Mouse (Mus musculus) intestine, postnatal 0 days (tissue): ENCODE measurements around the gene Mb. TPM values are rescaled to one million over a fixed set of nuclear protein-coding genes. Genes with fewer than 3 reads are reported as not detected.

Source experiments
- ATAC-seq: fragments of 200-750 bp; cut with Nextera tagmentation; 2 replicates; pipeline ENCODE4 v1.8.0; 2017; ENCODE audit warnings: mild to moderate bottlenecking, moderate TSS enrichment, moderate library complexity
- H3K27ac ChIP-seq: fragments of 300-500 bp; sonication (generic); 2 replicates; pipeline ENCODE4 v1.5.1; 2014; ENCODE audit warnings: mild to moderate bottlenecking, low read depth, low read length, moderate library complexity
- H3K27me3 ChIP-seq: fragments of 300-500 bp; sonication (generic); replicated peaks from 2 replicates; pipeline ENCODE4 v1.6.1; 2014; ENCODE audit warnings: low read length, mixed read lengths; ENCODE audit not compliant: control insufficient read depth, insufficient read depth
- H3K36me3 ChIP-seq: fragments of 300-500 bp; sonication (generic); 2 replicates; pipeline ENCODE4 v1.6.1; 2014; ENCODE audit warnings: mild to moderate bottlenecking, moderate library complexity; ENCODE audit not compliant: control insufficient read depth, insufficient read depth
- H3K4me1 ChIP-seq: fragments of 300-500 bp; sonication (generic); replicated peaks from 2 replicates; pipeline ENCODE4 v1.6.1; 2014; ENCODE audit warnings: antibody characterized with exemption, low read length, mixed read lengths; ENCODE audit not compliant: control insufficient read depth, insufficient read depth
- H3K4me2 ChIP-seq: fragments of 300-500 bp; sonication (generic); replicated peaks from 2 replicates; pipeline ENCODE4 v1.6.1; 2014; ENCODE audit warnings: low read depth, mild to moderate bottlenecking, moderate library complexity
- H3K4me3 ChIP-seq: fragments of 300-500 bp; sonication (generic); 2 replicates; pipeline ENCODE4 v1.5.1; 2014; ENCODE audit warnings: low read depth, low read length
- H3K9ac ChIP-seq: fragments of 300-500 bp; sonication (generic); 2 replicates; pipeline ENCODE4 v1.6.1; 2014; ENCODE audit warnings: mild to moderate bottlenecking, low read depth, low read length
- H3K9me3 ChIP-seq: fragments of 300-500 bp; sonication (generic); 2 replicates; pipeline ENCODE4 v1.6.1; 2016; ENCODE audit warnings: mixed run types; ENCODE audit not compliant: control insufficient read depth
- CTCF ChIP-seq: sonication (generic); IDR thresholded peaks from 2 replicates; pipeline ENCODE4 v1.5.1; 2016; ENCODE audit warnings: low read depth, mild to moderate bottlenecking, control low read depth, antibody characterized with exemption, moderate library complexity
- WGBS: fragments of 180-500 bp; shearing (Covaris S2); extraction: QIAGEN DNeasy Blood & Tissue Kit; methylation state at CpG from one replicate; pipeline ENCODE4 v1.1.7; 2014; 5-methylcytosine and 5-hydroxymethylcytosine counted together
- polyA plus RNA-seq: library from polyadenylated mRNA; unstranded; fragments of >200 nt; fragmentation: Nextera tagmentation; extraction: Ambion mirVana; gene quantifications from 2 replicates; pipeline ENCODE4 v1.2.1, GENCODE M21; 2015

Gene Mb
- polyA plus RNA-seq, 1 experiment from 2014 or later = 0.16 TPM

GRCm38 (mm10) chr15:77058566-77058965, 8.1 kb upstream of the Mb start:
- no peaks in the 10 kb centered on the region for H3K36me3 ChIP-seq
- peaks cover 9% of the 10 kb centered on the region; the same call in 1 of the 2 replicates for H3K4me1 ChIP-seq
- no peaks in the 10 kb centered on the region for H3K27me3 ChIP-seq
- no peak overlapping the region for H3K4me2 ChIP-seq
- ATAC-seq = 0 out of 2 replicates have a peak, but pooled peaks have one; percentile 25
- no peak overlapping the region for H3K4me3 ChIP-seq
- TF ChIP-seq CTCF = no peak
- H3K9me3 ChIP-seq = no peaks in the 10 kb centered on the region
- no peak overlapping the region for H3K9ac ChIP-seq
- peak overlapping the region; percentile 74 for H3K27ac ChIP-seq

GRCm38 (mm10) chr15:77056791-77057051, 6.3 kb upstream of the Mb start:
- peak overlapping the region; percentile 74; the same call in 1 of the 2 replicates for H3K27ac ChIP-seq
- H3K9ac ChIP-seq = 0 out of 2 replicates have a peak overlapping the region, but pooled peaks have one; percentile 7
- TF ChIP-seq CTCF = no peak
- H3K4me2 ChIP-seq = no peak overlapping the region
- no peak for ATAC-seq
- H3K4me3 ChIP-seq = no peak overlapping the region
- H3K36me3 ChIP-seq = no peaks in the 10 kb centered on the region
- H3K4me1 ChIP-seq = peaks cover 9% of the 10 kb centered on the region; the same call in 1 of the 2 replicates
- no peaks in the 10 kb centered on the region for H3K27me3 ChIP-seq
- H3K9me3 ChIP-seq = no peaks in the 10 kb centered on the region
- 42% methylated on average over 3 of the region's 3 CpGs for WGBS

- WGBS = 36% methylated on average over 6 of the region's 6 CpGs
- peaks cover 9% of the 10 kb centered on the region; the same call in 1 of the 2 replicates for H3K4me1 ChIP-seq
Measured at GRCm38 (mm10) chr15:77056001-77056790, 5.7 kb upstream of the Mb start.

GRCm38 (mm10) chr15:77054611-77055175, 4.2 kb upstream of the Mb start:
- no peak overlapping the region for H3K4me2 ChIP-seq
- WGBS = 53% methylated on average over 5 of the region's 5 CpGs
- peak overlapping the region; percentile 68 for H3K27ac ChIP-seq
- no peaks in the 10 kb centered on the region for H3K36me3 ChIP-seq
- H3K9me3 ChIP-seq = no peaks in the 10 kb centered on the region
- peaks cover 9% of the 10 kb centered on the region; the same call in 1 of the 2 replicates for H3K4me1 ChIP-seq
- H3K27me3 ChIP-seq = no peaks in the 10 kb centered on the region
- ATAC-seq = peak; percentile 59; the same call in 1 of the 2 replicates
- H3K9ac ChIP-seq = no peak overlapping the region
- no peak for TF ChIP-seq CTCF
- H3K4me3 ChIP-seq = no peak overlapping the region

More at GRCm38 (mm10) chr15:77056001-77056790, 5.7 kb upstream of the Mb start:
- ATAC-seq = no peak
- H3K27me3 ChIP-seq = no peaks in the 10 kb centered on the region
- H3K9ac ChIP-seq = 0 out of 2 replicates have a peak overlapping the region, but pooled peaks have one; percentile 7
- TF ChIP-seq CTCF = no peak
- no peak overlapping the region for H3K4me3 ChIP-seq
- H3K4me2 ChIP-seq = no peak overlapping the region
- H3K27ac ChIP-seq = peak overlapping the region; percentile 74; the same call in 1 of the 2 replicates
- no peaks in the 10 kb centered on the region for H3K36me3 ChIP-seq
- no peaks in the 10 kb centered on the region for H3K9me3 ChIP-seq

GRCm38 (mm10) chr15:77053021-77053420, 2.6 kb upstream of the Mb start:
- H3K9ac ChIP-seq = no peak overlapping the region
- no peaks in the 10 kb centered on the region for H3K9me3 ChIP-seq
- no peaks in the 10 kb centered on the region for H3K27me3 ChIP-seq
- no peak for TF ChIP-seq CTCF
- no peak overlapping the region for H3K27ac ChIP-seq
- H3K4me3 ChIP-seq = no peak overlapping the region
- H3K4me1 ChIP-seq = peaks cover 9% of the 10 kb centered on the region; the same call in 1 of the 2 replicates
- 100% methylated on average over 1 of the region's 1 CpGs for WGBS
- ATAC-seq = no peak
- H3K4me2 ChIP-seq = no peak overlapping the region
- no peaks in the 10 kb centered on the region for H3K36me3 ChIP-seq

GRCm38 (mm10) chr15:77052176-77052575, 1.7 kb upstream of the Mb start:
- H3K9ac ChIP-seq = no peak overlapping the region
- no peaks in the 10 kb centered on the region for H3K9me3 ChIP-seq
- ATAC-seq = no peak
- no peak overlapping the region for H3K27ac ChIP-seq
- no peaks in the 10 kb centered on the region for H3K27me3 ChIP-seq
- H3K4me1 ChIP-seq = peaks cover 9% of the 10 kb centered on the region; the same call in 1 of the 2 replicates
- WGBS = 22% methylated on average over 1 of the region's 1 CpGs
- no peak overlapping the region for H3K4me3 ChIP-seq
- TF ChIP-seq CTCF = no peak
- H3K4me2 ChIP-seq = no peak overlapping the region
- H3K36me3 ChIP-seq = no peaks in the 10 kb centered on the region
